Mouse (Mus musculus): ENCODE data around the gene Galm.

Galm gene

DNA sequence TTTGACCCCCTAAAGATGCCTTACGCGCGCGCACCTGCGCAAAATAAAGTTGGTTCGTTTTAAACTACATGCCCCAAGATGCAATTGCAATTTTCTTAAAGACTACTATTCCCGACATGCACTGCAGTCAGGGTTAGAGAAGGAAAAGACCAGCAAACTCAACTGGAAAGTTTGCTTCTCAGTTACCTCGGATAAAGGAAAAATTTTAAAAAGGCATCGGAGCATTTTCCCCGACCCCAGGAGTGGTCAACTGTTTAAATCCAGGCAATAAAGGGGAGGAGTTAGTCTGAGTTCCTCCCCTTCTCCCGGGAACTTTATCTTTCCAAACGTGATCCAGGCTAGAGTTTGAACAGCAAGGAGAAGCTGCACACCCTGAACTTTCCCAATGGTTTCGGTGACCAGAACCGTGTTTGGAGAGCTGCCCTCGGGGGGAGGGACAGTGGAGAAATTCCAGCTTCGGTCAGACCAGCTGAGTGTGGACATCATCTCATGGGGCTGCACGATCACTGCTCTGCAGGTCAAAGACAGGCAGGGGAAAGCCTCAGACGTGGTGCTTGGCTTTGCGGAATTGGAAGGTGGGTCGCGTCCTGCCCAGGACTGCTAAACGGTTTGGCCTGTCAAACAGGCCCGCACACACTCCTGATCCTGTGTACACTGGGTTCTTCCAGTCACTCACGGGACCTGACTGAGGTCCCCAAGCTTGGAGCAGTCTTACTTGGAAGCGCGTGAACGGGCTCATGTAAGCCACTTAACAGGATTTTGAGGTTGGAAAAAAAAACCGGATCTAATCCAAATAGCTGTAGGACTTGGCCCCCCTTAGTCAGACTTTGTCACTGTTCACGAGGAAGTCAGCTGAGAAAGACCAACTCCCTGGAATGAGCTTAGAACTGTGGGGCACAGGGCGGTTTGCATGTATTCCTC is at the start of gene Galm:
Gene Galm (plus strand): TSS at position 141 of the 921 bp plus-strand sequence.
- DNase-seq (ENCODE audit: extremely low read depth, low read depth) = no peak

DNA sequence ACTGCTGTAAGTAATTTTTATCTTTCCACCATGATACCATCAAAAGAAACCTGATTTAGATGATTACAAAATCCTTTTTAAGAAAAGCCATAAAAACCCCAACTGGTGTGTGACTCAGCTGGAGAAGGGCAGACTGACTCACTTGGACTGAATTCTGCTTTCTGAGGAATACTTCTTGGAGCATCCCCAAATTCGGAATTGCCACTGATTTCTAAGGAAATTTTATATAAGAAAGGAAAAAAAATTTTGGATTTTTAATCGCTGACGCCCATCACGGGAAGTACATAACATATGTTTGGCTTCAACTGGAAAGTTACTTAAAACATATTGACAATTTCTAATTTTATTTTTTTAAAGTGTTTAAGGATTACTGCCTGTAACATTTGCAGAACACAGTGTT is 48.5 kb upstream of the Galm start:
- DNase-seq (ENCODE audit: extremely low read depth, low read depth) = no peak

DNA sequence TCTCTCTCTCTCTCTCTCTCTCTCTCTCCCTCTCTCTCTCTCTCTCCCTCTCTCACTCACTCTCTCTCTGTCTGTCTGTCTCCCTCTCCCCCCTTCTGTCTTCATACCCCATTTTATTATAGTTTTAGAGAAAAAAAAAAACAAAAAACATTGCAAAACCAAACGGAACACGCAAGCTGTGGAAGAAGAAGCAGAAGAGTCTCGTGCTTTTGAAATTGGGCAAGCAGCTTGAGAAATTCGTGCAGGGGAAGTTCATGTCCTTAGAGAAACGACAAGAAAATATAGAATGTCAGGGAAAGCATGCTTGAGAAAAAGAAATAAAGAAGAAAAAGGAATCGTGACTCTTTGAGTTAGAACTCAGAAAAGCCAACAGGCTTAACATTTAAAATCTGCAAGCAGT is 44.0 kb upstream of the Galm start:
- DNase-seq (ENCODE audit: extremely low read depth, low read depth) = no peak

DNA sequence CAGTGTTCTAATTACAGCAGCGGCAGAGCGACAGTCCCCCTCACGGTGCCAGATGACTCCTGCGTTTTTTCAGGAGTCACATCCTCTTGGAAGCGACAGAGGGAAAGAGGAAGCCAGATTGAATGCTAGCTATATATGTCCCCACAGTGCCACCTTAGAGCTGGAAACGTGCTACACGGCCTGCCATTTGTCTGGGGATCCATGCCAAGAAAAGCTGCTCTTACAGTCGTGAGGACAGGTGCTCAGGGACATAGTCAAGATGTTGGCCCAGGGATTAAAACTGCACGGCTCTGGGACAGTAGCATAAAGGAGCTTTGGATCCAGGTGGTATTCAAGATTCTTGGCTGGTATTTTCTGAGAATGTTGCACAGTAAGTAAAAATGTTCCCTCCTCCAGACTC is 42.8 kb upstream of the Galm start:
- no peak for DNase-seq (ENCODE audit: extremely low read depth, low read depth)

DNA sequence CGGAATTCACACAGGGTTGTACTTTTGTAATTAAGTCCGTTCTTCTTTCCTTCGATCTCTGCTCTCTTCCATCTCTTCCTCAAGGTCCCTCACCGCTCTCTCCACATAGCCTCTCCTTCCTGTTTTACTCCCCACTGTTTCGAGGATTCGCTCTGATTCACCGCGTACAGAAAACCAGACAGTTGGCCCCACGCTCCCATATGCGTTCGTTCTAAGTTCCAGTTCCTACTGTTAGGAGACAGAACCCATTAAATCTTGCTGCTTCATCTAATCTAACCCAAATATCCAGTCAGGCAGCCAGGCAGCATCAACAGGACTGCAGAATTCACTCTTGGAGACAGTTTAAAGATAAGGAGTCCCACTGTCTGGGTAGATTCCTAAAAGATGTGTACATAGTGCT is 40.7 kb upstream of the Galm start:
- no peak for DNase-seq (ENCODE audit: extremely low read depth, low read depth)

DNA sequence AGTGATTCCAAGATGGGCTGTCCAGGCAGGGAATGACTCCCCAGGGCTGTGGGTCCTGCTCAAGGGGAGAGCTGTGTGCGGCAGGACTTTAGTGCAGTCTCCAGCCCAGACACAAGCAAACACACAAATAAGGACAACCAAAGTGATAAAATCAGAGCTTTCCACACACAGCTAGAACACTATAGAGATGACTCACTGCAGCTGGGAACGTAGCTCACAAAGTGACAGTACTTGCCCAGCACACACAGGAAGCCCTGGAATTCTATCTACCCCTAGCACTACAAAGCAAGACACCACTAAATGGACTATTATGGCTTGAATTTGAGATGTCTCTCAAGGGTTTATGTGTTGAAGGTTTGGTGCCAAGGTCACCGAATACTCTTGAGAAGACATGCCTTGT is 39.1 kb upstream of the Galm start:
- DNase-seq (ENCODE audit: extremely low read depth, low read depth) = no peak

DNA sequence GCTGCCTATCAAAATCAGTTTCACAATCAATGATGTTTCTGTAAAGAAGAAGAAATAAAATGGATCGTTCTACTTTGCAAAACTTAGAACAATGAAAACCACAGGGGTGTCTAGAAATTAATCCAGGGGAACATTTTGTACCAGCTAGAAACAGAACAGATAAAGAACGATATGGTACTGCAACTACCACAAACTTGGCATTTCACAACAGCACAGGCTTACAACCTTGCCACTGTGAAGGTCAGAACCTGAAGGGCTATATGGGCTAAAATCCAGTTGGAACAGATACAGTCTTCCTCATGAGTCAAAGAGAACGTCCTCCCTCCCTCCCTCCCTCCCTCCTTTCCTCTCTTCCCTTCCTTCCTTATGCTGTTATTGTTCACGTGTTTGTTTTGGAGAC is 36.7 kb upstream of the Galm start:
- no peak for DNase-seq (ENCODE audit: extremely low read depth, low read depth)

DNA sequence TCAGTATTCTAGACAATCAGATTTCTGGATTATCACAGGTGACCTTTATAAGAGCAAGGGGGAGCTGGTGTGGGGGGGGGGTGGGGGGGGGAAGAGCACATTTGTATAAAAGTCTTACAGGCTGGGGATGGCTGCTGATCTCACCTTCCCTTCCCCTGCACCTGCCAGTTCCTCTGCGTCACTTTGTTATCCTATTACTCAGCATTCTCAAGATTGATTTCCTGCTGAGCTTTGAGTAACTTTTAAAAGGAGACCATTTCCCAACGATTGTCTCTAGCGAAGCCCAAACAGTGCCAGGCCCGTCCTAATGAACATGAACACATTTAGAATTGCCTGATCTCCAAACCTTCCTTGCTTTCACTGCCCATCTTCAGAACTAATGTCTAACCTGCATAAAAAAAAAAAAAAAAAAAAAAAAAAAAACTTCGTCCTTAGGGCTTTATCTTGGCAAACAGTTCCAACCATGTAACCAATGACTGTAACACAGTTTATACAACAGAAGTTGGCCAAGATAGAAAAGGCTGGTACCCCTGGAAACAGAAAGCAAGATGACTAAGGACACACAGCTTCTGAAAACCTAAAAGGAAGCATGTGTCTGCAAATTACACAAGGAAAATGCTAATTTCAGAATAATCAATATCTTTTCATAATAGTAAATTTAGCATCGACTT is 35.3 kb upstream of the Galm start:
- DNase-seq (ENCODE audit: extremely low read depth, low read depth) = no peak

DNA sequence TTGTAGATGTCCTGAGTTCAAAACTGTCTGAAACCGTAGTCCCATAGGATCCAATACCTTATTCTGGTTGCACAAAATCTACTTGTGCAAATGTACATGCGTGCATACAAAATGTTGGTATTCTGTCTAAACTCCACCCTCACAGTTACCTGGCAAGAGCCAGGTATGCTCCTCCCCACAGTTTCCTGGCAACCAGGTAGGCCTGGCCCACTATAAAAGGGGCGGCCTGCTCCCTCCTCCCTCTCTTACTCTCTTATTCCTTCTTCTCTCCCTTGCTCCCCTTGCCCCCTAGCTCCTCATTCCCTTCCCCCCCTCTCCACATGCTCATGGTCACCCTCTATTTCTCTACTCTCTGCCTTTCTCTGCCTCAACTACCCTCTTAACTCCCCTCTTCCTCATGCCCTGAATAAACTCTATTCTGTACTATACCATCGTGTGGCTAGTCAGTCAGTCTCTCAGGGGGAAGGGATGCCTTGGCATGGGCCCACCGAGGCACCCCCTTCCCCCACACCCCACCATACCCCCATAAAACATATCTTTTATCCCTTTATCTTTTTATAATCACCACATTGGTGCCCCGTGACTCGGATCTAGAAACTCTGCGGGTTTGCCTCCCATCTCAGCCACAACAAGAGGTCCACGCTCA is 31.9 kb upstream of the Galm start:
- DNase-seq (ENCODE audit: extremely low read depth, low read depth) = no peak

DNA sequence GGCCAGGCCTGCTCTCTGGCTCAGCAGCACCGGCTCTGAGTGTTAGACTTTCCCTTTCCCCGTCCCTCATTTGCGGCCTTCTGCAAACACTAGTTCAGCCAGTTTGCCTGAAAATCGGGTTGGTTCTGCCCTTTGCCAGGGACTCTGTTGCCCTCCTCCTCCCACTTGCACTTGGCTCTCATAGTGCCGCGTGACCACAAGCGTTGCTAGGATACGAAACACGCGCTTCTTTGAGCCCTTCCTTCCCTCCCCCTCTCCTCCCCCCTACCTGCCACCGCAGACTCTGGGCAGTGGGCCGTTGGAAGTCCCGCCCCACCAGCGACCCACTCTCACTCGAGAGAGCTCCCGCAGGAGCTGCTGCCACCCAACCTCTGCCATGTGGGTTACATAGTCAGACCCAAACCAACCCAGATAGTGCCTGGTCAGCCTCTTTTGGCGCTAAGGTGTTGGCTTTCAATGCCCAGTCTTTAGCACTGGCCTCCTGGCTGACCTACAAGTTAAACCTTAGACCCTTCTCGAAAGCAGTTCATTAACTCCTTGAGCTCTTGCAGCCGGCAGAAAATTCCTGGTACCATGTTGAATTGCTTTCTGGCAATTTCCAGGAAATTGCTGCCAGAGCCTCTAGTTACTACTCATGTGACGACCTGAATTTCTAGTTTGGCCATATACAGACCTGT is 31.1 kb upstream of the Galm start:
- DNase-seq (ENCODE audit: extremely low read depth, low read depth) = no peak

DNA sequence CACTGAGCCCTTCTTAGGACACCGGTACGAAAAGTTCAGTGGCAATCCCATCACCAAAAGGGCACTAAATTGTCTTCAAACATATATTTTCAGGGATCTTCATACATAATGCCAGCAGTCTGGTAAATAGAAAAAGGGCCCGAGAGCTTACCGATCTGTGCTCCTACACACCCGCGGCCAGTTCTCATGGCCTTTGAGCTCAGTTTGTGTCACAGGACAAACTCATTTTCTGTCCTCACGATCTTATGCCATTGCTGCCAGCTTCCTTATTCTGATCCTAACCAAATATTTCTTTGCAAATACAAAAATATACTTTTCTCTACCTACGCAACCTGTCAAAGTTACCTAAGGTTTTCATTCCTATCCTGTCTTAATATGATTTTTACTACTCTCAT is 30.6 kb upstream of the Galm start:
- no peak for DNase-seq (ENCODE audit: extremely low read depth, low read depth)

DNA sequence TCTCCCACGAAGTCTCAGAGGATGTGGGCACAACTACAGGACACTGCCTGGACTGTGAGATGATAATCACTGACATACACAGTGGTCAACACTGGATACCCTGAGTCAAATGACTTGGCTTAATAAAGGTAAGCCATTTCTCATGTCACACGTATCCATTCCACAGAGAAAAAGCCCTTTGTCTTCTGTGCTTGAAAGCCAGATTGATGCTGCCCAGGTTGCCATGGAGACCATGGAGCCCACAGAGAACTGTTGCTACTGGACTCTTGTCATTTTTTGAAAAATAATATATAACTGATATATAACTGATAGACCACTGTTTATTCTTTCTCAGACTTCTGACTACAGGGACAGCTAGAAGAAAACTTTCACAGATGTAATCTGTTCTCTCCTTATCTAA is 30.1 kb upstream of the Galm start:
- no peak for DNase-seq (ENCODE audit: extremely low read depth, low read depth)

DNA sequence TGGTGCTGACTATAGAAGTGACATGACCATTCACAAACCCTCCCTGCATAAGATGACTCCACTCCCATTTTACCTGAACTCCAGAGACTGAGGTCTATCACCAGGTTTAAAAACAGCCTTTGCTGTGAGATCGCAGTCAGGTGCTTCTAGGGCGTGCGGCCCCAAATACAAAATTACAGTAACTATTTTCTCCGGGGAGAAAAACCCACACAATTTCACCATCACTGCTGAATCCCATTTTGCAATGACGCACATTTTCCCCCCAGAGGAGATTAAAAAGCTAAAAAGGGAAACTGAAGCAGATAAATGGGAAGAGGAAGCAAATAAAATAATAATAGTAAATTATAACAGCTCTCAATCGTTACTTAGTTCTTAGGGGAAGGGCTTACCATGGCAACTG is 27.4 kb upstream of the Galm start:
- DNase-seq (ENCODE audit: extremely low read depth, low read depth) = no peak

DNA sequence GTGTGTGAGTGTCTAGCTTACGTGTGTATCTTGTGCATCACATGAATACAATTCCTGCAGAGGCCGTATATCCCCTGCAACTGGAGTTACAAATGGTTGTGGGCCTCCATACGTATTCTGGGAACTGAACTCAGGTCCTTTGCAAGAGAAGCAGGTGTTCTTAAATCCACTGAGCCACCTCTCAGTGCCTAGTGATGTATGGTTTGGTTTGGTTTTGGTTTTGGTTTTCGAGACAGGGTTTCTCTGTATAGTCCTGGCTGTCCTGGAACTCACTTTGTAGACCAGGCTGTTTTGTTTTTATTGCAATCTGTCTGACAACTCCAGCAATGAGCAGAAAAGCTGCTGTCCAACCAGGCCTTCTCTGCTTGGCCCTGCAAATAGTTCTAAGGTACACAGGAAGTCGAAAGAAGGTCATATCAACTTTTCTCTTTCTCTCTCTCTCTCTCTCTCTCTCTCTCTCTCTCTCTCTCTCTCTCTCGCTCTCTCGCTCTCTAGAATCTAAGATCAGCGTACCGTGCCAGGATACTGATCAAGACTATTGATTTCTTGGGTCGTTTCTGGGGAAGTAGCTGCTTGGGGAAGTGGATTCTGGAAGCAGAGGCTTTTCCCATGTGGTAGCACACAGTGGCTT is 21.8 kb upstream of the Galm start:
- DNase-seq (ENCODE audit: extremely low read depth, low read depth) = no peak

DNA sequence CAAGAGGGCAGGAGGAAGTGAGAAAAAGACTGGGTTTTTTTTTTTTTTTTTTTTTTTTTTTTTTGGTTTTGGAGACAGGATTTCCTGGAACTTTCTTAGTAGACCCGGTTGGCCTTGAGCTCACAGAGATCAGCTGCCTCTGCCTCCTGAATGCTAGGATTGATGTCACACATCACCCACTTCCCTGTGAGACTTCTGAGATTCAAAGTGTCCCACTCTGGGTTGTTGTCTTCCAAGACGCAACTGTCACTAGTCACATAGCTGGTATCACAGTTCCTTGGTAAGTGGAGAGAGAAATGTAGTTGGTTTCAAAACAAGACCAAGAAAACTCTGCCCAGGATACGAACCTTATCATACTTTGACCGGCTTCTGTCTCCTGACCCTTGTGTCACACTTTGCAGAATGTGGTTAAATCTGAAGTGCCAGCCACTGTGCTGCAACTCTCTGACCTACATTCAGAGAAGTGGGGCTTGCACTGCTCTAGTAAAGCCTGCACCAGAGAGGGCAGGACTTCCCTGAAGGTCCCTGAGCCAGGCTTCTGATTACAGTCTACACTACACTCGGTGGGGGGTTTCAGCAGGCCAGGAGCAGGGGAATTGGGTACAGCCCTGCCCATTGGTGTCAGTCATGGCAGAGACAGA is 14.5 kb upstream of the Galm start:
- DNase-seq (ENCODE audit: extremely low read depth, low read depth) = no peak

DNA sequence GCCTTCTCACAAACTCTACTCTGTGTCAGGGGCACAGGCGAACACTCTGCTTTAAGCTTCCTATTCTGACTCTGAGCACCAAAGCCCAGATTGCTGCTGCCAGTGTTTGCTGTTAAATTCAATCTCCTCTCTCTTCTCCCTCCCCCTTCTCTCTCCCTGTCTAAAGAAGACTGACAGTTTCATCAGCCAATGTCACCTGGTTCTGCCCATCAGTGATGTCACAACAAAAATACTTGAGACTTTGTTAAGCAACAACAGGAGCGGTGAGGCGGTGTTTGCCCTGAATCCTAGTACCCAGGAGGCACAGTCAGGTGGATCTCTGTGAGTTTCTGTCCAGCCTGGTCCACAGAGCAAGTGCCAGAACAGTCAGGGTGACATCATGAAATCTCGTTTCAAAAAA is 13.8 kb upstream of the Galm start:
- DNase-seq (ENCODE audit: extremely low read depth, low read depth) = no peak

DNA sequence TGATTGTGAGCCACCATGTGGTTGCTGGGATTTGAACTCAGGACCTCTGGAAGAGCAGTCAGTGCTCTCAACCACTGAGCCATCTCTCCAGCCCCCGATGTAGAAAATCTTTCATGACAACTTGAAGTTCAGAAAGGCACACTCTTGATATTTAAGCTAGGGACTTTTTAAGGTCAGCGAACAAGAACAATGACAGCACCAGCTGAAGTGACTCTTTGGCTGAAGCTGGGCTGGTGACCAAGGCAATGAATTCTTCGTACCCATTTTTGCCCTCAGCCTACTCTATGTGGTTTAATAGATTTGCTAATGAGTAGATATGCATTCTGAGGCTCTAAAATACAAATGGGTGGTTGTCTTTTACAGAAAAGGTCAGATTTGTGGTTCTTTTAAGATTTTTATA is 6.9 kb upstream of the Galm start:
- no peak for DNase-seq (ENCODE audit: extremely low read depth, low read depth)

DNA sequence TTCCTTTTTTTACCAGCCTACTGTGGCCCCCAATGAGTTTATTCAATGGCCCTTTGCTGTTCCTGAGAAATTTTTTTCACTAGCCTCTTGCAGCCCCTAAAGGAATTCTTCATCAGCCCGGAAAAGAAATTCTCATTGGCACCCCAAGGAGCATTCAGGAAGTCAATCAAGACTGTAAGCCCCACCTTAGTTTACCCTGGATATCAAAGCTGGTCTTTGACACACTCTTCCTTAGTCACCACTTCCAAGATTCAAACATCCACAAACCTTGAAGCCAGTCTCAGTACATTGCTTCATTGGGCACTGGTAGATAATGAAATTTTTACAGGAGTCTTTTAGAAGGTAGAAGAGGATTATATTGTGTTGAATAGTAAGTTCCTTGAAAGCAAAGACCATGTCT is 5.4 kb upstream of the Galm start:
- no peak for DNase-seq (ENCODE audit: extremely low read depth, low read depth)

DNA sequence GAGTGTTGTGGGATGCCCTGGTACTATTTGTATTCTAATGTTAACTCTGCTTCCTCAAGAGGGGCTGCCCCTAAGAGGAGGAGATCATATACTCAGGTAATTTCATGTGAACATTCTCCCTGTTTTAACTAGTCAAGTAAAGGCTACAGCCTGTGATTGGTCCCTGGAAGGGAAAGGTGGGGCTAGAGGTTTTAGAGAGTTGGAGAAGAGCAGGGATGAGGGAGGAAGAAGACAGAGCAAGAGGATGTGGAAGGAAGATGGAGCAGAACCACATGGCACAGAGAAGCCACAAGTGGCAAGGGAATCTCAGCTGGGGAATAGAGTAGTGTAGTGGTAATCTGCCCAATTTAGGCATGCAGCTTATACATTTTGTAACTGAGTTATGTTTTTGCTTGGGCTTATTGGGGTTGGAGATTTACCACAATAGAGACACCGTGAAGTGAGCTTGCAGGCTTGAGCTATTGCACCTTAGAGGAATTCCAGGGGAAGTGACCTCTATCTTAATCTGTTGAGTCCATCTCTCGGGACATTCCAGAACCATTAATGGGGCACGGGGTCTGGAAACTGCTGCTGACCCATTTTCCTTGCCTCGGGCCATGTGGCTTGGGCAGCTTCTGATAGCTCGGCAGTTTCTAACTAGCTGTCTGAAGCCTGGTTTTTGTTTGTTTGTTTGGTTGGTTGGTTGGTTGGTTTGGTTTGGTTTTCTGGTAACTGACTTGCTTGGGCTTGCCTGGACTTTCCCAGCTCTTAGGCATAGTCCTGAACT is 2.1 kb upstream of the Galm start:
- no peak for DNase-seq (ENCODE audit: extremely low read depth, low read depth)

DNA sequence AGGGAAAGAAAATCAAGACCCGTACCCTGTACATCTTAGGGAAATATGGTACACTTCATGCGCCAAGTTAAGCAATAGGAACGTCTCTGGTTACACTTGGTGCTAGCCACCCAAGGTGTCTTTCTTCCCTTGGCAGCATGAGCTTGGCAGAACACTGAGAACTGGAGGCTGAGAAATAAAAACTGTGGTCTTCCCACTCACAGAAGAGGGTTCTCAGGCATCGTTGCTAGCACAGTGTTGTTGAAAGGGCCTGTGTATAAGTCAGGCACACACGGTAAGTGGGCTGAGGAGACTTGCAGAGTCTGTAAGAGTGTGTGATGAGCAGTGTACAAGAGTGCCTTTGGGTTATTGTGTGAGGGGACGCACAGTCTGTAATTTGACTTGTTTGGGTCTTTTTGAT is 1.1 kb upstream of the Galm start:
- DNase-seq (ENCODE audit: extremely low read depth, low read depth) = no peak
